Mouse (Mus musculus) limb, embryonic 11.5 days (tissue): Measurements from ENCODE around the gene Gna11. TPM values are rescaled to one million over a fixed set of nuclear protein-coding genes. Genes with fewer than 3 reads are reported as not detected.
A peak's percentile ranks its signal among the peaks of the same experiment; 100 is the strongest.

Experiments used
- ATAC-seq: fragments of 200-750 bp; cut with Nextera tagmentation; 2 replicates; pipeline ENCODE4 v1.8.0; 2017; ENCODE audit warnings: low read depth; ENCODE audit not compliant: insufficient number of reproducible peaks, low FRiP score, low TSS enrichment
- DNase-seq: peaks from one replicate; pipeline ENCODE4 v3.0.0-alpha.2; 2015; ENCODE audit warnings: low spot score
- H3K27ac ChIP-seq: fragments of 300-500 bp; sonication (generic); replicated peaks from 2 replicates; pipeline ENCODE4 v1.5.1; 2014; ENCODE audit warnings: low read depth, mild to moderate bottlenecking, low read length
- H3K27me3 ChIP-seq: fragments of 300-500 bp; sonication (generic); 2 replicates; pipeline ENCODE4 v1.6.1; 2014; ENCODE audit warnings: mild to moderate bottlenecking, low read length, mixed read lengths; ENCODE audit not compliant: control insufficient read depth, insufficient read depth
- H3K36me3 ChIP-seq: fragments of 300-500 bp; sonication (generic); 2 replicates; pipeline ENCODE4 v1.6.1; 2014; ENCODE audit warnings: mild to moderate bottlenecking, low read length, moderate library complexity, mixed read lengths; ENCODE audit not compliant: control insufficient read depth, insufficient read depth
- H3K4me1 ChIP-seq: fragments of 300-500 bp; sonication (generic); 2 replicates; pipeline ENCODE4 v1.6.1; 2014; ENCODE audit warnings: low read length, mixed read lengths; ENCODE audit not compliant: control insufficient read depth, insufficient read depth
- H3K4me2 ChIP-seq: fragments of 300-500 bp; sonication (generic); 2 replicates; pipeline ENCODE4 v1.6.1; 2014; ENCODE audit warnings: low read depth, mild to moderate bottlenecking, moderate library complexity; ENCODE audit not compliant: severe bottlenecking
- H3K4me3 ChIP-seq: fragments of 300-500 bp; sonication (generic); 2 replicates; pipeline ENCODE4 v1.5.1; 2014; ENCODE audit warnings: low read depth, low read length
- H3K9ac ChIP-seq: fragments of 300-500 bp; sonication (generic); 2 replicates; pipeline ENCODE4 v1.6.1; 2014; ENCODE audit warnings: mild to moderate bottlenecking, low read length
- H3K9me3 ChIP-seq: fragments of 300-500 bp; sonication (generic); 2 replicates; pipeline ENCODE4 v1.6.1; 2016; ENCODE audit warnings: low read length; ENCODE audit not compliant: control insufficient read depth
- WGBS: fragments of 180-500 bp; shearing (Covaris S2); extraction: QIAGEN DNeasy Blood & Tissue Kit; methylation state at CpG from one replicate; pipeline ENCODE4 v1.1.7; 2014; 5-methylcytosine and 5-hydroxymethylcytosine counted together
- polyA plus RNA-seq: library from polyadenylated mRNA; unstranded; fragments of >200 nt; fragmentation: Nextera tagmentation; extraction: Ambion mirVana; gene quantifications from 2 replicates; pipeline ENCODE4 v1.2.1, GENCODE M21; 2014

Gna11 gene
- polyA plus RNA-seq, 1 experiment from 2014 or later, result 82.1 TPM

GRCm38 (mm10) chr10:81499250-81499901 lies 45.6 kb downstream of the Gna11 start:
- Histone ChIP-seq H3K27me3 (no peaks in the 10 kb centered on the region), H3K36me3 (no peaks in the 10 kb centered on the region), H3K27ac (no peak overlapping the region), H3K4me3 (no peak overlapping the region), H3K4me1 (peaks cover 10% of the 10 kb centered on the region), H3K9me3 (no peaks in the 10 kb centered on the region), H3K9ac (no peak overlapping the region), H3K4me2 (no peak overlapping the region)
- DNase-seq (no peak), ATAC-seq (no peak)
- 71% methylated on average over 23 of the region's 23 CpGs for WGBS

- Histone ChIP-seq H3K4me3 (no peak overlapping the region), H3K27me3 (no peaks in the 10 kb centered on the region), H3K9me3 (no peaks in the 10 kb centered on the region), H3K27ac (no peak overlapping the region), H3K4me1 (peaks cover 10% of the 10 kb centered on the region), H3K9ac (no peak overlapping the region), H3K4me2 (no peak overlapping the region), H3K36me3 (no peaks in the 10 kb centered on the region)
- no peak for ATAC-seq
- DNase-seq, result no peak
- WGBS, result 88% methylated on average over 38 of the region's 38 CpGs
Observed at GRCm38 (mm10) chr10:81498316-81499249, 46.4 kb downstream of the Gna11 start.

GRCm38 (mm10) chr10:81497401-81498270 lies 47.4 kb downstream of the Gna11 start:
- H3K27ac ChIP-seq, result no peak overlapping the region

GRCm38 (mm10) chr10:81496969-81497368 lies 48.0 kb downstream of the Gna11 start:
- Histone ChIP-seq H3K27ac (no peak overlapping the region), H3K36me3 (0 out of 2 replicates have a peak, but pooled peaks cover 6% of the 10 kb centered on the region), H3K4me1 (peaks cover 10% of the 10 kb centered on the region), H3K9me3 (no peaks in the 10 kb centered on the region), H3K4me3 (peak overlapping the region; percentile 86), H3K9ac (no peak overlapping the region), H3K4me2 (no peak overlapping the region; the same call in 1 of the 2 replicates), H3K27me3 (no peaks in the 10 kb centered on the region)
- WGBS, result 47% methylated on average over 4 of the region's 4 CpGs
- DNase-seq (no peak), ATAC-seq (no peak)

More at GRCm38 (mm10) chr10:81497401-81498270, 47.4 kb downstream of the Gna11 start:
- H3K4me1 ChIP-seq, result peaks cover 10% of the 10 kb centered on the region
- ATAC-seq, result no peak
- H3K4me3 ChIP-seq, result no peak overlapping the region
- H3K4me2 ChIP-seq, result no peak overlapping the region
- no peaks in the 10 kb centered on the region for H3K27me3 ChIP-seq
- H3K9ac ChIP-seq, result no peak overlapping the region
- no peaks in the 10 kb centered on the region for H3K9me3 ChIP-seq
- H3K36me3 ChIP-seq, result 0 out of 2 replicates have a peak, but pooled peaks cover 3% of the 10 kb centered on the region
- WGBS, result 84% methylated on average over 17 of the region's 17 CpGs
- DNase-seq, result no peak

- no peak within 1 kb of the TSS for H3K27ac ChIP-seq
- H3K4me3 ChIP-seq, result peak within 1 kb of the TSS; percentile 86
- peaks cover 10% of the 10 kb centered on the region for H3K4me1 ChIP-seq
- peak; percentile 100 for DNase-seq
- no peaks in the 10 kb centered on the region for H3K27me3 ChIP-seq
- peak within 1 kb of the TSS; percentile 82 for H3K9ac ChIP-seq
- peaks cover 9% of the 10 kb centered on the region; the same call in 1 of the 2 replicates for H3K36me3 ChIP-seq
- peak within 1 kb of the TSS; percentile 95 for H3K4me2 ChIP-seq
- H3K9me3 ChIP-seq, result no peaks in the 10 kb centered on the region
- ATAC-seq, result peak; percentile 92
- WGBS, result under 1% methylated on average over 45 of the region's 45 CpGs
Observed at GRCm38 (mm10) chr10:81496264-81496901, 48.6 kb downstream of the Gna11 start, which contains the start of gene Ncln. Gene Ncln, minus strand, starts transcription at chr10:81496392.

- WGBS, result 2% methylated on average over 41 of the region's 41 CpGs
- H3K4me1 ChIP-seq, result peaks cover 10% of the 10 kb centered on the region
Observed at GRCm38 (mm10) chr10:81495616-81496263, 49.2 kb downstream of the Gna11 start.

GRCm38 (mm10) chr10:81495151-81495550 lies 49.8 kb downstream of the Gna11 start:
- H3K9ac ChIP-seq, result peak overlapping the region; percentile 82
- peaks cover 10% of the 10 kb centered on the region for H3K4me1 ChIP-seq
- WGBS, result 75% methylated on average over 6 of the region's 6 CpGs
- H3K4me3 ChIP-seq, result peak overlapping the region; percentile 86
- H3K9me3 ChIP-seq, result no peaks in the 10 kb centered on the region
- no peak overlapping the region for H3K27ac ChIP-seq
- H3K36me3 ChIP-seq, result peaks cover 17% of the 10 kb centered on the region
- DNase-seq (no peak), ATAC-seq (no peak)
- peak overlapping the region; percentile 95 for H3K4me2 ChIP-seq
- H3K27me3 ChIP-seq, result no peaks in the 10 kb centered on the region

More at GRCm38 (mm10) chr10:81495616-81496263, 49.2 kb downstream of the Gna11 start:
- Histone ChIP-seq H3K4me3 (peak overlapping the region; percentile 86), H3K27ac (no peak overlapping the region), H3K27me3 (no peaks in the 10 kb centered on the region), H3K9me3 (no peaks in the 10 kb centered on the region), H3K9ac (peak overlapping the region; percentile 82), H3K36me3 (peaks cover 13% of the 10 kb centered on the region), H3K4me2 (peak overlapping the region; percentile 95)
- DNase-seq, result no peak
- peak; percentile 22; the same call in 1 of the 2 replicates for ATAC-seq
